Mouse (Mus musculus) gastrocnemius, adult 18-20 months (tissue): ENCODE results near the gene 2010111I01Rik. TPM values are rescaled to one million over a fixed set of nuclear protein-coding genes. Genes with fewer than 3 reads are reported as not detected.
A peak's percentile ranks its signal among the peaks of the same experiment; 100 is the strongest.

ENCODE experiments used
- DNase-seq: peaks from one replicate; pipeline ENCODE4 v3.0.0; 2021; ENCODE audit warnings: low spot score
- total RNA-seq, 2 experiments: library from RNA; stranded (reverse); gene quantifications; 2 replicates each; pipeline ENCODE4 v1.2.3; 2021

2010111I01Rik gene
- total RNA-seq, 2 experiments from 2014 or later = 46.4 to 82.7 TPM

GRCm38 (mm10) chr13:63283236-63283635 lies 318.5 kb downstream of the 2010111I01Rik start:
- DNase-seq = no peak

GRCm38 (mm10) chr13:63284748-63285147 lies 320.1 kb downstream of the 2010111I01Rik start:
- DNase-seq = no peak

GRCm38 (mm10) chr13:63286483-63287102 lies 321.9 kb downstream of the 2010111I01Rik start:
- no peak for DNase-seq

- DNase-seq = no peak
Measured at GRCm38 (mm10) chr13:63289152-63289551, 324.5 kb downstream of the 2010111I01Rik start.

GRCm38 (mm10) chr13:63289687-63290086 lies 325.0 kb downstream of the 2010111I01Rik start:
- DNase-seq = no peak

- DNase-seq = no peak
Measured at GRCm38 (mm10) chr13:63290126-63290525, 325.4 kb downstream of the 2010111I01Rik start.

- DNase-seq = no peak
Measured at GRCm38 (mm10) chr13:63291016-63291415, 326.3 kb downstream of the 2010111I01Rik start.

GRCm38 (mm10) chr13:63293647-63294046 lies 329.0 kb downstream of the 2010111I01Rik start:
- no peak for DNase-seq

- DNase-seq = peak; percentile 42
Measured at GRCm38 (mm10) chr13:63294359-63295193, 329.9 kb downstream of the 2010111I01Rik start.

- DNase-seq = no peak
Measured at GRCm38 (mm10) chr13:63296300-63296699, 331.6 kb downstream of the 2010111I01Rik start.

GRCm38 (mm10) chr13:63297003-63297402 lies 332.3 kb downstream of the 2010111I01Rik start:
- peak; percentile 64 for DNase-seq

GRCm38 (mm10) chr13:63297933-63298332 lies 333.2 kb downstream of the 2010111I01Rik start:
- DNase-seq = no peak

- no peak for DNase-seq
Measured at GRCm38 (mm10) chr13:63298931-63299330, 334.2 kb downstream of the 2010111I01Rik start.

- peak; percentile 51 for DNase-seq
Measured at GRCm38 (mm10) chr13:63300929-63301328, 336.2 kb downstream of the 2010111I01Rik start.

GRCm38 (mm10) chr13:63301764-63302209 lies 337.1 kb downstream of the 2010111I01Rik start:
- no peak for DNase-seq

- no peak for DNase-seq
Measured at GRCm38 (mm10) chr13:63302381-63302780, 337.7 kb downstream of the 2010111I01Rik start.

GRCm38 (mm10) chr13:63304124-63304792 lies 339.6 kb downstream of the 2010111I01Rik start:
- DNase-seq = peak; percentile 39

GRCm38 (mm10) chr13:63304799-63305159 lies 340.1 kb downstream of the 2010111I01Rik start:
- no peak for DNase-seq

GRCm38 (mm10) chr13:63305160-63306011 lies 340.7 kb downstream of the 2010111I01Rik start:
- DNase-seq = peak; percentile 42

GRCm38 (mm10) chr13:63306768-63307167 lies 342.1 kb downstream of the 2010111I01Rik start:
- DNase-seq = no peak

GRCm38 (mm10) chr13:63309563-63309962 lies 344.9 kb downstream of the 2010111I01Rik start:
- DNase-seq = no peak
